Mouse (Mus musculus): ENCODE measurements around the gene Opcml. TPM values are rescaled to one million over a fixed set of nuclear protein-coding genes. Genes with fewer than 3 reads are reported as not detected.

The Opcml gene
- polyA plus RNA-seq, 1 experiment from 2014 or later, result 58.4 TPM

DNA sequence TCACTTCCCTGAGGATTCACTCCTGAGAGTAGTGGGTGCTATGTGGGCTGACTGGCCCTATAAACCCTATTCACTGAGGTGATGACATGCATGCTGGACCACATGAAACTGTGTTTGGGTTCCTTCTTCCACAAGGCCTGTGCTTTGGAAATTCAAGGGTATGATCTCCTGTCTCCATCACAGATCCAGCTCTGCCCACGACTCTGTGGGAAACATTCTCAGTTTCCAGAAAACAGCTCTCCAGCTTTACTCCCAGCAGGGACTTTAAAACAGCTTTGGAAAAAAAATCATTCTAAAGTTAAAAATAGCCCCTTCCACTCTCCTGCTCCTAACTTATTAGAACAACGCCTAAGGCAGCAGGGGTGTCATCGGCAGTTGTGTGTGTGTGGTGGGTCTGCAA, 491.0 kb downstream of the Opcml start:
- Histone ChIP-seq H3K9me3 (no peaks in the 10 kb centered on the region), H3K27me3 (replicated peaks) (no peaks in the 10 kb centered on the region), H3K9ac (no peak overlapping the region), H3K27ac (no peak overlapping the region), H3K4me2 (no peak overlapping the region), H3K36me3 (replicated peaks) (no peaks in the 10 kb centered on the region), H3K4me3 (no peak overlapping the region), H3K4me1 (peaks cover 12% of the 10 kb centered on the region; the same call in 1 of the 2 replicates)
- 57% methylated on average over 3 of the region's 3 CpGs for WGBS
- no peak for ATAC-seq (replicated peaks)

DNA sequence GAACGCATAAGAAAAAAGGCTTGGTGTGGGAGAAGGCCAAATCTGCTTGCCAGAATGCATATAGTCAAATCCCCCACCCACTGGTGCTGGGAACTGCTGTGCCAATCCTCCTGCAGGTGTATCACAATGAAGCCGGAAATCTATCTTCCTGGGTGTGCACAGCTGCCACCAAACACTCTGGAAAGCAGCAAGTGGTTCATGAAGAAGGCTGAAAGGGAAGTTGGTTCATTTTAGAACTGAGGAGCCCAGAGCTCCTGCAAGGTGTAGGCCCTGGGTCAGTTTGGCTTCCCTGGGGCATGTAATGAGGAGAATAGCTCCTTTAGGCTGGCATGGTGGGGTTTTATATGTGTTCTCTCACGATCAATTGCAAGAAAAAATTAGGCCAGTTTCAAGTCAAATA, 494.4 kb downstream of the Opcml start:
- H3K4me3 ChIP-seq, result no peak overlapping the region
- ATAC-seq (replicated peaks), result no peak
- no peaks in the 10 kb centered on the region for H3K36me3 ChIP-seq (replicated peaks)
- no peak overlapping the region for H3K9ac ChIP-seq
- no peaks in the 10 kb centered on the region for H3K27me3 ChIP-seq (replicated peaks)
- peaks cover 12% of the 10 kb centered on the region; the same call in 1 of the 2 replicates for H3K4me1 ChIP-seq
- H3K27ac ChIP-seq, result no peak overlapping the region
- H3K4me2 ChIP-seq, result no peak overlapping the region
- WGBS, result 75% methylated on average over 3 of the region's 3 CpGs
- no peaks in the 10 kb centered on the region for H3K9me3 ChIP-seq

DNA sequence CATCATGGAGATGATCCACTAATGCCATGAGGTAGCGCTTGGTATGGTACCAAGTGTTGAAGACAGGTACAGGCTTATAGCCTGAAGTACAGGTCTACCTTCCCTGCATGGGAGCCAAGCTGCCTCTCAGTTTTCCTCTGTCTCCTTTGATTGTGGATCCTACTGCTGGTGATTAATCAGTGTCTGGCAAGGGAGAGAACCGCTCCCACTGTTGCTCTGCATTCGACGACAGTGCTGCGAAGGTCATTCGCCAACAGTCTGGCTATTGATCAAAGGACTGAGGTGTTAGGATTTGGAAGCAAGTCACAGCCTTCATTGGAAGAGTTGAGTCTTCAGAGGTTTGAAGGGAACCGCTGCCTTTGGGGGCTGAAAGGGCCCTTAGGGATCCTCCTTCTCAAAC, 495.8 kb downstream of the Opcml start:
- Histone ChIP-seq H3K4me3 (no peak overlapping the region), H3K9me3 (no peaks in the 10 kb centered on the region), H3K4me1 (peaks cover 4% of the 10 kb centered on the region; the same call in 1 of the 2 replicates), H3K27ac (no peak overlapping the region), H3K27me3 (replicated peaks) (no peaks in the 10 kb centered on the region), H3K36me3 (replicated peaks) (no peaks in the 10 kb centered on the region), H3K9ac (no peak overlapping the region), H3K4me2 (no peak overlapping the region)
- 88% methylated on average over 7 of the region's 7 CpGs for WGBS
- ATAC-seq (replicated peaks), result no peak

DNA sequence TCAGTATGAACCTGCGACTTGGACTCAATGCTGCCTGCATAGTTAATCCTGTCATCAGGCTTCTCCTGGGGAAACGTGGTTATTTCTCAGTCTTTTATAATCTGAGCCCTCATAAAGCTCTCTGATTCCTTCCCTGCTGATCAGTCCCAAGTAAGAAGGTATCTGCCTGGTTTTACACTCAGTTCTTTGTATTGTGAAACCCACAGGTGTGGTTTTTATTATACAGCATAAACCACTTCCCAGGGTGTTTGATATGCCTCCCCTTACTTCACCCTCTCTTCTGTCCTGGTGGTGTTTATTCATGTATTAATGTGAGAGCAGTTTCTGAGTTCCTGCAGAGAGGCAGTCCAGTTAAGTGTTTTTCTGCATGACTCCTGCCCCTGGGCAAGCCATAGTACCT, 496.9 kb downstream of the Opcml start:
- 51% methylated on average over 2 of the region's 2 CpGs for WGBS
- no peaks in the 10 kb centered on the region for H3K4me1 ChIP-seq
- H3K4me3 ChIP-seq, result no peak overlapping the region
- H3K9me3 ChIP-seq, result no peaks in the 10 kb centered on the region
- ATAC-seq (replicated peaks), result no peak
- H3K27me3 ChIP-seq (replicated peaks), result no peaks in the 10 kb centered on the region
- H3K27ac ChIP-seq, result no peak overlapping the region
- H3K36me3 ChIP-seq (replicated peaks), result no peaks in the 10 kb centered on the region
- no peak overlapping the region for H3K4me2 ChIP-seq
- H3K9ac ChIP-seq, result no peak overlapping the region

DNA sequence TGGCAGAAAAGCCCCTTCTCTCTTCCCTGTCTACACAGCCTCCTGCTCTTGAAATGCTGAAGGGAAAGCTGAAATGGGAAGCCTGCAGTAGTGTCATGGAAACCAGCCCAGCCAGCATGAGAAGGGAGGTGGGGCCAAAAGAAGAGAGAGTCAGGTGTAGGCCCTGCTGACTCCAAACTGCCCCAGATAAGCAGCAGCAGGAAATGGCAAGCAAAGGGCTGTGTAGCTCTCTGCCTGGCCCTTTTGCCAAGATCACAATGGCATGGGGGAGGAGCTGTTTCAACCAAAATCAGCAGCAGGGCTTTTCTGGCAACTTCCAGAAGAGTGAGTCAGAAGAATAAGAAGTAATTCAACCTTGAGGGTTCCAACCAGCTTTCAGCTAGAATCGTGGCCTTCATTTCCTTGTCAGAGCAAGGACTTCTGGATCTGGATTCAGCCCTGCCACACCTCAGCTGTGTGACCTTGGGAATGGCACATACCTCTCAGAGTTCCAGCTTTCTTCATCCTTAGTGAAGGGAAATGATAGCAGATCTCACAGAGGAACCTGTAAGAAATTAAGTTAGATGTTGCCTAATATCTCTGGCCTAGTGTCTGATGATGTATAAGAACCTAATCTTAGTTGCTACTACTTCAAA, 499.2 kb downstream of the Opcml start:
- Histone ChIP-seq H3K4me1 (no peaks in the 10 kb centered on the region), H3K27ac (no peak overlapping the region), H3K4me3 (no peak overlapping the region), H3K27me3 (replicated peaks) (no peaks in the 10 kb centered on the region), H3K9ac (no peak overlapping the region), H3K4me2 (no peak overlapping the region), H3K36me3 (replicated peaks) (no peaks in the 10 kb centered on the region), H3K9me3 (no peaks in the 10 kb centered on the region)
- 53% methylated on average over 1 of the region's 1 CpGs for WGBS
- ATAC-seq (replicated peaks), result no peak

DNA sequence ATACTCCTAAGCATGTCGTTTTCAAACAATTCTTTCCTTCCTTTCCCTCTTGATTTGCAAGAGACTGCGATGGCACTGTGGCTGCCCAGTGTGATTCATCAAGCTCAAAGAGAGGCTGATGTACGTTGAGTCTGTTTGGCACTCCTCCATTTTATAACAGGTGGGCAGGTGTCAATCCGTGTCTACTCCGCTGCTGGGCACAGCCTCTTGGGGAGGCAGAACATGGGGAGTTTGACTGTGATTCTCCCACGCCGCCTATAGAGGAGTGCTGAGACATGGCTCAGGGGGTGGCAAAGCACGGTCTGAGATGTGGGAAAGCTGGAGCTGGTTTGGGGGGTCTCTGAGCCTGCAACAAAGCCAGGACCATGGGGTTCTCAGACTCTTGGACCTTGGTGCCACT, 513.1 kb downstream of the Opcml start:
- 82% methylated on average over 8 of the region's 8 CpGs for WGBS

DNA sequence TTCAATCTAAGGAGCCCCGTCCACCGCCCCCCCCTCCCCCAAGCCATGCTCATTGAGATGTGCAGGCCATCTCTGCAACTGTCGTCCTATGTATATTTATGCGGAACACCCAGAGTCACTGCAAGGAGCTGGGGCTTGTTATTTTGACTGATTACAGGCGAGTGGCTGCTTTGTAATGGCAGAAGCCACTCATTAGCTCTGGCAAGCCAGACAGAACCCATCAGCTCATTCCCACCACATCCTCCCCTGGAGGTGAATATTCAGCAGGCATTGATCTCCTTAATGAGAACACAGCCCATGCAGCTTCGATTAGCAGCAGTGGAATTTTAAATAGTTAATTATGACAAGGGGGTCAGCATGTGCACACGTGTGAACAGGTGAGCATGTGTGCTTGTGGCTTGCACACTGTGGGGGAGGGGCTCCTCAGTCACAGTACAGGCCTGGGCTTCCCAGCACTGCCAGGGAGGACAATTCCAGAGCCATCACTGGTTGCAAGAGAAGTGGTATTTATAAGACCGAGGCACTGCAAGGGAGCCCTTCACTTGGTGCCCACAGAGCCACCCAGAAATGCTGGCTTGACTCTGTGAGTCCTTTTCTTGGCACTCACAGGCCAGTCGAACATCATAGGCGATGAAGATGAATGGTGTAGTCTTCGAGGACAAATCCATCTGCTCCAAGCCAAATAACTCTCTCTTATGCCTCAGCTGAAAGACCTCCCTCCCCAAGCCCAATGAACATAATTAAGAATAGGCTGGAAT, 516.0 kb downstream of the Opcml start:
- Histone ChIP-seq H3K9me3 (no peaks in the 10 kb centered on the region), H3K27ac (0 out of 2 replicates have a peak overlapping the region, but pooled peaks have one; percentile 23), H3K27me3 (replicated peaks) (no peaks in the 10 kb centered on the region), H3K9ac (no peak overlapping the region), H3K36me3 (replicated peaks) (no peaks in the 10 kb centered on the region), H3K4me2 (no peak overlapping the region), H3K4me3 (no peak overlapping the region), H3K4me1 (peaks cover 3% of the 10 kb centered on the region)
- 57% methylated on average over 11 of the region's 11 CpGs for whole genome bisulfite sequencing
- peak; percentile 75 for ATAC-seq (replicated peaks)

More for the DNA sequence above, 513.1 kb downstream of the Opcml start:
- no peak overlapping the region for H3K4me3 ChIP-seq
- H3K4me1 ChIP-seq, result peaks cover 3% of the 10 kb centered on the region
- H3K9me3 ChIP-seq, result no peaks in the 10 kb centered on the region
- no peaks in the 10 kb centered on the region for H3K36me3 ChIP-seq (replicated peaks)
- H3K9ac ChIP-seq, result no peak overlapping the region
- no peaks in the 10 kb centered on the region for H3K27me3 ChIP-seq (replicated peaks)
- no peak overlapping the region for H3K4me2 ChIP-seq
- ATAC-seq (replicated peaks), result no peak
- H3K27ac ChIP-seq, result no peak overlapping the region

DNA sequence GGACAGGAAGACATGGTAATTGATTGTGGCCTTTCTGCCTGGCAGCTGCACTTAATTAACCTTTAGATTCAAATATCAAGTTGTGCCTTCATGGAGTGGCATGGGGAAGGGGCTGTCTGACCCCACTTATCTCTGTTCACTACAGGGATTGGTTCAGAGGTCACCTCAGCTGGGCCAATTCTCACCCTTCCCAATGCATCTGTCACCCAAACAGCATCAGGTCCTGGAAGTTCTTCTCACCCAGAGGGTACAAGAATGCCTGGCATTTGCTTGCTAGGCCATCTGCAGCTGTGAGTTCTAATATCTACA, 516.5 kb downstream of the Opcml start:
- Histone ChIP-seq H3K36me3 (replicated peaks) (no peaks in the 10 kb centered on the region), H3K27ac (no peak overlapping the region), H3K4me3 (no peak overlapping the region)

DNA sequence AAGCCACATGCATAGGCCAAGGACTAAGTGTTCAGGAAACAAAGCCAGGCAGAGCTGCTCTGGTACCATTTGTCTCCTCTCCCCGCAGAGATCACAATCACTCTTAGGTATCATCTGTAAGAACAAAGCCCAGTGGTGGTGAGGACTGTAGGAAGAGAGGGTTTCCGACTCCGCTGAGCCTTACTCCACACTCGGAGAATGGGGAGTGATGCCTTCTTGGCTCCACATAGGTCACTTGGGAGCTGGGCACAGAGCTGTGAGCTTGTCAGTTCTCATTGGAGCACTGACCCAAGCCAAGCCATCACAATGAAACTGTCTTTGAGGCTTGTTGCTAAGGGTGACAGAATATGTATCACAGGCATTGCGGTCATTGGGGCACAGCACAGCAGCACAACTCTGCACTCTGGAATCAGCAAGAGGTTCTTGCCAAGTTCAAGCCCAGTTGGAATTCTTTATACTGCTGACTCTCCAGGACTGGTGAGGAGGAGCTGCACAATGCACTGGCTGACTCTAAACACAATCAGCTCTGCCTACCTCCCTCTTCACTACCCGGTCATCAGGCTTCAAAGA, 517.0 kb downstream of the Opcml start:
- WGBS, result 78% methylated on average over 6 of the region's 6 CpGs
- Histone ChIP-seq H3K27ac (no peak overlapping the region), H3K9ac (no peak overlapping the region)

More for the DNA sequence above, 516.5 kb downstream of the Opcml start:
- peaks cover 3% of the 10 kb centered on the region for H3K4me1 ChIP-seq
- no peak overlapping the region for H3K4me2 ChIP-seq
- no peak for ATAC-seq (replicated peaks)
- H3K9ac ChIP-seq, result no peak overlapping the region
- no peaks in the 10 kb centered on the region for H3K27me3 ChIP-seq (replicated peaks)
- no peaks in the 10 kb centered on the region for H3K9me3 ChIP-seq

DNA sequence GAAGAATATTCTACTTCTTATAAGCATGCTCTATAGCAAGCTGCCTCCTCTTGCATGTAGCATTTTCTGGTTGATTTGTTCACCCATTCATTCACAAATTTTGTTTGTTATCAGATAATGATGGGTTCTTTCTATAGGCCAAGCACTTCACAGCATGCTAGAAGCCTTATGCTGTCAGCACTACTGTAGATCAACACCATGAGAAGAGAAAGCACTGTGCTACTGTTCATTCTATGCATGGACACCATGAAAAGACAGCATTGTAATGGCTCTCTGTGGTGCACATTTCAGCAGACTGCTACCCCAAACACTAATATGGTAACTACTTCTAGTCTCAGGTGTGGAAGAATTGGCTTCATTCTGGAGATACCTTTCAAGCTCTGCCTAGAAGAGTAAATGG, 527.3 kb downstream of the Opcml start:
- Histone ChIP-seq H3K27ac (no peak overlapping the region), H3K9me3 (no peaks in the 10 kb centered on the region), H3K9ac (no peak overlapping the region), H3K4me3 (no peak overlapping the region), H3K4me2 (no peak overlapping the region), H3K4me1 (no peaks in the 10 kb centered on the region), H3K36me3 (replicated peaks) (no peaks in the 10 kb centered on the region), H3K27me3 (replicated peaks) (no peaks in the 10 kb centered on the region)
- ATAC-seq (replicated peaks), result no peak

More for the DNA sequence above, 517.0 kb downstream of the Opcml start:
- no peaks in the 10 kb centered on the region for H3K27me3 ChIP-seq (replicated peaks)
- ATAC-seq (replicated peaks), result no peak
- peaks cover 3% of the 10 kb centered on the region for H3K4me1 ChIP-seq
- H3K4me2 ChIP-seq, result no peak overlapping the region
- no peaks in the 10 kb centered on the region for H3K36me3 ChIP-seq (replicated peaks)
- H3K4me3 ChIP-seq, result no peak overlapping the region
- H3K9me3 ChIP-seq, result no peaks in the 10 kb centered on the region

DNA sequence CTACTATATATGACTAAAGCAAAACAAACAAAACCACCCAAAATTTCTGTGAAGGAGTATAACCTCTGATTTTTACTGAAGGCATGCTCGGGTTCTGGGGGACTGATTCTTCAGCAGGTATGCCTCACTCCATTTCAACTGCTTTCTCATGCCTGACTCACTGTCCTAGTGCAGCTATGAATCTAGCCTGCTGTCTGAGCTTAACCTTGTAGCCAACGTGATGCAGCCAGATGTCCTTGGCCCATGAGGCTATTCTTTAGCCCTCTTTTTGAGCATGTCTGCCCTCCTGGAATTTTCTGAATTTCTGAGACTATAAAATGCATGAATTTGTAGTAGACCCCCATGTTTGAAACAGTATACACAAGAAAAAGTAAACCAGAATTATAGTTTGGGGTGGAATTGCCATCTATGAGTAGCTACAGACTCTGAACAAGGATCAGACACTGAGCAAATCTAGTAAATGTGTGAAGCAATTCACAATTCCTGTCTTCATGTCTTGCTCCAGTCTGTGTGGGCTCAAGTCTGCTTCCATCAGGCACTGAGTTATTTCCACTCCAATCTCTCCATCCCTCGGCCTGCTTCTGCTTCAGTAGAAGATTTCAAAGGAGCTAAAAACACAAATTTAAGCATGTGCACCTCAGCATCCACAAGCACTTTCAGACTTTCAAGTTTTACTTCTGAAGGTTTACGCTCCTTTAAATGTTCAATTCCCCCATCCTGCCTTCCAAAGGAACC, 528.6 kb downstream of the Opcml start:
- no peak overlapping the region for H3K4me3 ChIP-seq
- 80% methylated on average over 4 of the region's 4 CpGs for WGBS
- H3K4me2 ChIP-seq, result no peak overlapping the region
- H3K9ac ChIP-seq, result no peak overlapping the region
- no peak for ATAC-seq (replicated peaks)
- H3K9me3 ChIP-seq, result no peaks in the 10 kb centered on the region
- no peak overlapping the region for H3K27ac ChIP-seq
- H3K4me1 ChIP-seq, result no peaks in the 10 kb centered on the region
- H3K27me3 ChIP-seq (replicated peaks), result no peaks in the 10 kb centered on the region
- H3K36me3 ChIP-seq (replicated peaks), result no peaks in the 10 kb centered on the region

DNA sequence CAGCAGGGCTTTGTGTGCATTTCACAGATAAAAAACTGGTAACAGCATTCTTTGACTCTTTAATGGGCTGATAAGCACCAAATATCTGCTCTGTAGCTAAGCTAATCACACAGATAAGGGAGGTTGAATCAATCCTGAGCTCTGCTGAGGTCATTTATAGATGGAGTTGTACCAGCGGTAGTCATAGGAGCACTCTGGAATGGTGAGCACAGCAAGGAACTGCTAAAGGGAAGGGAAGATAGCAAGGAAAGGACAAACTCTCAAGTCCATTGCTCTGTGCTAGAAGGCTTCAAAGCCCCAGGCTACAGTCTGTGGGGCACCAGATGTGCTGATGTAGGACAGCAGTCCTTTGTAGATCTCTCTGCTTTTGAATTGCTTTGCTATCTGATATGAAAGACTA, 529.2 kb downstream of the Opcml start:
- Histone ChIP-seq H3K4me1 (no peaks in the 10 kb centered on the region), H3K9me3 (no peaks in the 10 kb centered on the region), H3K27me3 (replicated peaks) (no peaks in the 10 kb centered on the region), H3K4me2 (no peak overlapping the region), H3K27ac (no peak overlapping the region), H3K9ac (no peak overlapping the region), H3K4me3 (no peak overlapping the region), H3K36me3 (replicated peaks) (no peaks in the 10 kb centered on the region)
- WGBS, result 59% methylated on average over 1 of the region's 1 CpGs
- ATAC-seq (replicated peaks), result no peak

Data from midbrain, embryonic 15.5 days (tissue).